Mouse (Mus musculus) spleen, postnatal 36 days (tissue): ENCODE measurements around the gene Itprid1.

Source experiments
- DNase-seq, 2 experiments: peaks; one replicate each; pipeline ENCODE4 v3.0.0; 2022; ENCODE audit warnings: low spot score in 2 of 2, mixed read lengths in 1 of 2

Itprid1 gene

DNA sequence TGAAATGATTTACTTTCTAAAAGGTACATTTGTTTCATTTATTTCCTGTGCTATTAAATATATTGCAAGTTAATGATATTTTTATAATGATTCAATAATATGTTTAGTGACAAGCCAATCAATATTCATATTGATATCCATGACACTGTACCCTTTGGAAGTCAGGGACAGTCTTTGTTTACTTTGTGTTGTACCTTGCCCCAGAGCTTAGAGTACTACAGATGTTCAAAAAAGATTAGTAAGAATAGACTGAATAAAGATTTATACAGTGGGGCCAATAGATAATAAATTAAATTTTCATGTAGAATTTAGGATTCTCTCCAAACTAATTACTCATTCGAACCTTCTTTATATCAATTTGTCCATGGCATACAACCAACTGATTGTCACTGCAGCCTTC is 50.9 kb downstream of the Itprid1 start:
- no peak for DNase-seq

DNA sequence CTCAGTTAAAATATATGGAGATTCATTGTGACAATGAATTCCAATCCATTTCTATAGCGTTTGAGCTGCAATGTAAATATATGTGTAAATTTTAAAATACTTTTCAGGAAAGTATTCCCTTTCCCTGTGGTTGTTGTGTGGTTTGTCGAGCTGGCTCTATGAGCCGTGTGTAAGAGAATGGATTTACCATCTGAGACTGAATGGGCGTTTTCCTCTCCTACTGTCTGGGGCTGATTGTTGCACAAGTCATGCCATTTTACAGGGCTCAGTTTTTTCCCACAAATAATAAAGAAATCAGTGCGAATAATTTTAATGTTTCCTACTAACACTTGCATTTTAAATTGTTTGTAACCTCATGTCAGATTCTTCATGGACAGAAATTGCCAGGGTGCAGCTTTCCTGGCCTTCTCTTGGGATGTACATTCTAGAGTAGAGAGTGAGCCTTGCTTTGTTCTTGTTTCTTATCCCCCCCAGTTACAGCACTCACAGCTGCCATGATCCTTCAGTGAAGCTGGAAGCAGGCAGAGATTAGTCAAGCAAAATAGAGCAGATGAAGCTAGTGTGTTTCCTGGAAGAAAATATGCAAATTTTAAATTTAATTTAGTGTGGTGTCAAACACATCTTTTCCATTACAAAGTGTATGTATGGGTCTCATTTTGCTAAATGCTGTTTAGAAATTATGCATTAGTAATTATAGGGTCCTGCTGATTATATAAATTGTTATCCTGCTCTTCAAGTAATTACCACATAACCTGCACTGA is 65.1 kb downstream of the Itprid1 start:
- DNase-seq: no peak

DNA sequence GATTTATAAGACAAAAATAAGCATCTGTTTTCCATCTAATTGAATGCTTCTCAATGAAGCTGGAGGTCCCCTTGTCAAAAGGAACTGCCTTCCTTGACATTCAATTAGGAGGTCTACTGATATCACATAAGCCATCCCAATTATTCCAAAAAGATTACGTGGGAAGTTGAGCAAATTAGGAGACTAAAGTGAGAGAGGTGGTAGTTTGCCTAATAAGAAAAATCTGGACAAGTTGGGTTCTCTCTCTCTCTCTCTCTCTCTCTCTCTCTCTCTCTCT is 65.6 kb downstream of the Itprid1 start:
- DNase-seq: no peak

DNA sequence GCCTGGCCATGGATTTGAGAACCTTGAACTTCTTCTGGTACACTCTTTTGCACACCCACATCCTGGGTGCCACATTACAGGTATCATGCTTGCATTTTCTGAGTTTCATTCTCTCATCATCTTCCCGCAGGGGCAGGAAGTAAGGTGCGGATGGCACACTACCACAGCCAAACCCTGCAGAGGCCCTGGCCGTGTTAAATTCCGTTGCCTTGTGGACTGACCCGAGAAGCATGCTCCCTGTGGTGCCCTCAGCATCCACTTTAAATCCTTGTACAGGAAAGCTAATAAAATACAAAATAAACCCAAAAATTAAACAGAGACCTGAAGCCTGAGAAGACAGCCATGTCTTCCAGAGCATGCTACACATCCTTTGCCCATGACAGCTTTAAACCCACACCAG is 82.5 kb downstream of the Itprid1 start:
- DNase-seq: no peak

DNA sequence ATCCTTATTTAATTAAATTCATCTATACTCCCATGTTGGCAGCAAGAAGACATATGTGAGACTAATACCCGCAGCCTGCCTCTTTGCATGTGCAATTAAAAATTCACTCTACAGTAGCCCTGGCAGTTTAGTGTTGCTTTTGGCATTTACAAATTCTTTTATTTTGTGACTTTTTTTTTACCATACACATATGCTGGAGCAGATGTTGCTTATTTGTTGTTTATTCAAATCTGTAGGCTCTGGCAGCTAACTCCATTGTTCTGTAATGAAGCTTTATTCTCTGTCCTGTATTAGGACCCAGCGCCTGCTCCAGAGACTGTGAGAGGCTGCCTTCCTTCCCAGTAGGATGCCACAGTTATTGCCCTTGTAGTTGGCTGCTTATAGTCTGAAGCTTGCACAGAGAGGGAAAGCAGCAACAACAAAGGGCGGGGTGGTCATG is 83.6 kb downstream of the Itprid1 start:
- DNase-seq: no peak

DNA sequence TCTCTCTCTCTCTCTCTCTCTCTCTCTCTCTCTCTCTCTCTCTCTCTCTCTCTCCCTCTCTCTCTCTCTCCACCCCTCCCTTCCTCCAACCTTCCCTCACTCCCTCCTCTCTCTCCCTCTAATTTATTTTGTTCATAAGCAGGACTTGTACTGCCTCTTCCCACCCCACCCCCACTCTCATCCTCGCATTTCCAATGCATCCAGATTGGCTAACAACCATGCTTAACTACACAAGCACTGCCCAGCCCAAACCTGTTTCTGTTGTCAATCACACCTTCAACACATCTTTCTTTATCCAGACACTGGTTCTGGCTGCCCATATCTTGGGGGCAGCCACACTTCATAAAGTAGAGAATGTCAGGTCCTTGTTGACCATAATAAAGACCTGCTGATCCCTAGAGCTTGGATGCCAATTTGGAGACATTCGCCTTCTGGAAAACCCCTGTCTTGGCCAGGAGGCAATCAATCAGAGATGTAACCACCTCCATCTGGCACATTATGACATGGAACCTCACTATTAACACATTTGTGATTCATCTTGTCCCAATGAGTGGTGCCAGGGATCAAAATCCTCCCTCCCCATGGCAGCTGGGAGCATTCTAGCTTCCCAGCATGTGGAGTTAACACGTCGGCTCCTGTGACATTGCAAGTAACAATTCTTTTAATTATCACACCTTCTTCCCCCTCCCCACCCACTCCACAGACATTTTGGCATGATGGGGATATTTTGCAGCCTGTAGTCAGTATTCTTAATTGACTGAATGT is 84.4 kb downstream of the Itprid1 start:
- no peak for DNase-seq

DNA sequence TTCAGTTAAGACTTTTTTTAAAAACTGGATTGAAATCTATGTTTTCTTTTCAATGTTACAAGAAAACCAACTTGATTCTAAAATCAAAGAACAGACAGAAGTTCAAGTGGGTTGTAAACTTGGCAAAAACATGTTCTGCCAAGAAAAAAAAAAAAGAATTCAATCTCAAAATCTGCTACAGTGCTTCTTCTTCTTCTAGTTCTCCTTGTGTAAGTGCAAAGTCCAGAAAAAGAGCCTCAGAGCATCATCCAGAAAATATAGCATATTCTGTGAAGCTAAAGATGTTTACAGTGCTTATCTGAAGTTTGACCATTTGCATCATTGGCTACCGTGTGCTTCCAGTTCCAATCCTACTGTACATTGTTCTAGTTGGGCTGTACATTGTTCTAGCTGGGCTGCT is 108.0 kb downstream of the Itprid1 start:
- no peak for DNase-seq

DNA sequence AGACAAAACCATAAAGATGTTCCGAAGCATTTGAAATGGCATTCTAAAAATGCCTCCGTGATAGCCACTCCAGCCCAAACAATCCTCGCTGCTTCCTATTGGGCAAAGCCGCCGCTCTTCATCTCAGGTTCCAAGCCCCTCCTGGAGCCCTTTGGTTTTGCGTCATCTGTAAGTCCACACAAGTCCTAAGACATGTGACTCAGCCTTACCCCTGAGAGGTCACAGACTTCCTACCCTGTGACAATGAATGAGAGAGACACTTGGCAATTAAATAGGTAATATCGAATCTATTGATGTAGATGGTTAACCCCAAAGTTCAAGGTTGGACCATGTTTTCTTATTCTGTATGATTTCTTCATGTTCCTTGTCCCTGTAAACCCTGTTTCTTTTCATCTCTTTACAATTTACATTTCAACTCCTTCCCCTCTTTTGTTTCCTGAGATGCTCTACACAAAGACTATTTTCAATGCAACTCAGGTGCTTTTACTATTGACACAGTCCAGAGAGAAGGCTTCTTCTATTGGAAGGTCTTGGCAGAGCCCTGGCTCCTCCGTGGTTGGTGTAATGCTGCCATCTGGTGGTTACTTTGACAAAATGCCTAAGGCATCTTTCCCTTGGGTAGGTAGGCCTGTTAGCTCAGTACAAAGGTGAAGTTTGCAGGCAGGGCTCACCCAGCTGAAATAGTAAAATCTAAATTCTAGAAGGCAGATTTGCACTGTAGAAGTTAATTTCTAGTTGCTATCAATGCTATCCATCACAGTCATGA is 113.8 kb downstream of the Itprid1 start:
- no peak for DNase-seq

DNA sequence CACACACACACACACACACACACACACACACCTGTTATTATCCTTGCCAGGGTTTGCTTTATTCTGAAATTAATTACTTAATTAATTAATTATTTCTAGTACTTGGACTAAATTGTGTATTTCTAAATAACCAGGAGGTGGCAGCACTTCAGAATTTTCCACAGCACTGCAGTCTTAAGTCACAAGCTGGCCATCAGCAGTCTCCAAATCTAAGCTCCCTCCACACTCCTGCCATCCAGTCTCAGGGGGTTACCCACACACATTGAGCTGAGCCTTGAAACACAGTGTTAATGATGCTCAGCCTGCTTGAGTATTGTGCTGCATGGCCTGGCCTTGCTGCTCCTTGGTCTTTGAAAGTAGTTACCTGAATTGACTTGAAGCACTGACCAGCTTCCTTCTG is 136.3 kb downstream of the Itprid1 start:
- DNase-seq: no peak

DNA sequence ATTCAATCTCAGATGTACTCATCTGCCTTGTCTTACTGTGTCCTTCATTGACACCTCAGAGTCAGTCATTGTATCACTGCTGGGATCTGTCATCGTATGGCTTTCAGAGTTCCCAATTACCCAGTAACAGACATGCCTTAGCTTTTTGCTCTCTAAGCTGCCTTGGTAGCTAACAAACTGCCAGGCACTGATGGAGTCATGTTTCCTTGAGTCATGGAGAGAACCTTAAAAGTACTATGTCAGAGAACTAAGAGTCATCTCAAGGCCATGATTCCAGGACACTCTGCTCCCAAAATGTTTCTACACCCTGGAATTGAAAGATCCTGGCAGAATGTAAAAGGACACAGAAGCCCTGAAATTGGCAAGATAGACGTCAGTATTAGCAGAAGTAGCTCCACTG is 143.1 kb downstream of the Itprid1 start:
- DNase-seq: no peak

DNA sequence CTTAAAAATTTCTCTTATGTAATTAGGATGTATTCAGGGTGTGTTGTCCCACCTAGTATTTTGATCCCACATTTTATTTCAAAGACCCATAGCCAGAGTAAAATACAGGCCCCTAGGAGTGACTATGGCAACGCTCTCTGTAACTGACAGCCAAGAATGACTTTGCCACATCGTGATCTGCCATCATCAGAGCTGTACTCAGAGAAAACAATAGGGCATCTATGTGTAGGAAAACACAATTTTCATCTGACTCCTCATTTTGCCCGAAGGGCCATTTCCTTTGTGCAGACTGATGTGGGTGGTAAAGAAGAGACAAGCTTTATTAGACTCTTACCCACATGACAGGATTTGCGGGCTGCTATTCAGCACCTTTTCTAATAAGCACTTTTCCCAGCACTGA is 172.0 kb downstream of the Itprid1 start:
- DNase-seq: no peak

DNA sequence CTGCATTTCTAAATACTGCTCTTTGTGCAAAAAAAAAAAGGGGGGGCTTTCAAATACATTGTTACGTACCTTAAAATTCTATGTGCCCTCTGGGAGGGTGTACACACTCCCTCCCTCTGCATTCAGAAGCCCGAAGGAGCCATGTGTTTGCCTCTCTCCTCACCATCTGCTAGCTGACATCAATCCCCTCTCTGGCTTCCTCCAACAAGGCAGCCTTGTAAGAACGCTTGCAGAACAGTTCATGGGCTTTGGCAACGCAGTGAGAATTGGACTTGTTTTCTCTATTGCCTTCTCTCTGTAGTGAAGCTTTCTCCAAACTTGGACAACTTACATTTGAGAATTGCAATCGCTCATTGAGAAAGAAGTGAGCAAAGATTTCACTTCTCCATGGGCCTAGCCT is 175.7 kb downstream of the Itprid1 start:
- DNase-seq: no peak

DNA sequence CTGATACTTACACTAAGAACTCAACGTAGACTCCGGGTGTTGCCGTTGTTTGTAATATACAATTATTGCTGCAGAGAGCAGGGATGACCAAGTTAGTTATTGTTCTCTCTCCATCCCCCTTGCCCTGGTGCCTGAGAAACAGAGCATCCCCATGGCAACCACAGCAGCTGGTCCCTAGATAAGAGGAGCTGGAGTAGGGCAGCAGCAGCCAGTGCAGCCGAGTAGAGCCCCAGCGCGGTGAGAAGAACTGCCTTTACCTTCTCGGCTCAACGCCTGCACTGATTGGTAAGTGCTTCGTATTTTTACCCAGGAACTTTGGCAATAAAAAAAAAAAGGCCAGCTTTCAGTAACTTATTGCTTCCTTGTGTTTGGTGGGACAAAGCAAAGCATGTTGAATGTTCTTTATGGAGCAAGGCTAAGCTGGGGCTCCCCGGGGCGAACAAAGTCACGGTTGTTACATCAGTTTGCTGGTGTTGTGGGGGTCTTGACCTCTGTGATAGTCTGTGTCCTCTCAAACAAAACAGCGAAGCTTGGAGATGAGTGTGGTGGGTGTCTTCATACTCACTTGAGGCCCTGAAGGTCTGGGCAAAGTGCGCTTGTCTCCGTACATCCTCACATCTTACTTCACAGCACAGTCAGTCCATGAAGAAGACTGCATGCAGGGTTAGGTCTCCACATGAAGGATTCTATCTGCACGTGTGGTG is 180.7 kb downstream of the Itprid1 start, which contains the start of gene Ppp1r17:
Gene Ppp1r17 (plus strand): TSS at position 207 of the 704 bp plus-strand sequence.
- no peak for DNase-seq

DNA sequence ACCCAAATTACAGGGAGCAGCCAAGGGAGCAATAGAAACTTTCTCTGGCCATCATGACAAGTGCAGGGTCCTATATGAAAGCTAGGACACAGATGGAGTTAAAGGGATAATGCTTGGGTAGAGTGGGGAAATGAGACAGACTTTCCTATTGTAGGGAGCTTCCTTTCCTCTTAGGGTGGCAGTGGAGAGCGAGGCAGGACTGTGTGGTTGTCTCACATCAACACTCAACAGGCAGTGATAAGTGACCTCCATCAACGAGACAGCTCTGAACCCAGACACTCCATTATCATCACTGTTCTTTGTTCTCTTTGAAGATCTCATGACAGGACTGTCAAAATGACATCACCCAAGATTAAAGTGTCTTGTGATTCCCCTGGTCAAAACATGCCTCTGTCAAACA is 182.9 kb downstream of the Itprid1 start:
- no peak for DNase-seq

DNA sequence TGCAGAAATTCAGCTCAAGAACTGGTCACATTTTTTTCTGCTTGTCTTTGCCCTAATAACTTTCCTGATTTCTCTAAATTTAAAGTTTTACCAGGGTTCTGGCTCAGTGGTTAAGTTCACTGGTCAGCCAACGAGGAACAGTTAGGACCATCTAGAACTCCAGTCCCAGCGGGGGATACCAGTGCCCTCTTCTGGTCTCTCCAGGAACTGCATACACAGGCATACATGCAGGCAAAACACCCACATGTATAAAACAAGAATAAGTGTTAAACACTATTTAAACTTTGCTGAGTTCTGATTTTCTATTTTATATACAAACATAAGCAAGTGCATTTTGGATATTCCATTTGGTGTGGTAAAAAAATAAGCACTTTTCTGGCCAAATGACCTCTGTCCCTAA is 188.8 kb downstream of the Itprid1 start:
- DNase-seq: no peak

DNA sequence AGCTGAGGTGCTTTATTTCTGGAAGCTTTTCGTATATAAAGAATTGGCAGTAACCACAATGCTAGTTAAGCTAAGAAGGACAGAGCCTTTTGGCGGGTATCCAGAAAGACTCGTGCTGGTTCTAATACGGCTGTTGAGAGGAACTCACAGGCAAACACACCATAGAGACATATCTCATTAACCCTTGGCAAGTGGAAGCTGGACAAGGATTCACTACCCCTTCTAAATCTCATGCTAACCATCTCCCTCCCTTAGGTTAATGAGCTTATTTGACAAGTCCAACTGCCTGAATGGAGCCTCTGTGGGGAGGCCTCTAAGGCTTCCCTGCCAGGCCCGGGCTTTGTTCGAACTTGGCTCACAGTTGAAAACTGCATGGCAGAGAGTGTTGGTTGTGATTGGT is 190.6 kb downstream of the Itprid1 start:
- DNase-seq: no peak

DNA sequence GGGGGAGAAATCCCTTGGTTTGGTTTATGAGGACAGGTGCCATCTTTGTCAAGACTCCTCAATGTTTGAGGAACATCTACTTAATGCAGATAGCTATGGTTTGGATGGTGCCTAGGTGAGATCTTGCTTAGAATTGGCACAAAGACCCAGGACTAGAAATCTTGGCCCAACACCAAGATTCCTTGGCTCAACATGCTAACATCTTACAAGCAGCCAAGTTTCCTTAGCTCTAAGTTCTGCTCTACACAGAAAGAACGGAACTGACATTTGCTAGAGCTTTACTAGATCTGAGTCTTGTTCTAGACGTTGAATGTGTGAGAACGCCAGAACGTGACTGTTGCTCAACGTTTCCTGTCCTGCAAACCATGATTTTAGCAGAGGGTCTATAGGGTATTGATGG is 191.3 kb downstream of the Itprid1 start:
- DNase-seq: no peak
